Mouse (Mus musculus) central nervous system, embryonic 11.5 days (tissue): ENCODE results near the gene Olfr934. TPM values are rescaled to one million over a fixed set of nuclear protein-coding genes. Genes with fewer than 3 reads are reported as not detected.

Experiments used
- polyA plus RNA-seq: library from polyadenylated mRNA; depleted of rRNA; stranded (reverse); fragments of >200 nt; gene quantifications from 2 replicates; pipeline ENCODE4 v1.2.3, GENCODE M21; 2012; rRNA removed

The Olfr934 gene
- polyA plus RNA-seq: not detected in 2 replicates

DNA sequence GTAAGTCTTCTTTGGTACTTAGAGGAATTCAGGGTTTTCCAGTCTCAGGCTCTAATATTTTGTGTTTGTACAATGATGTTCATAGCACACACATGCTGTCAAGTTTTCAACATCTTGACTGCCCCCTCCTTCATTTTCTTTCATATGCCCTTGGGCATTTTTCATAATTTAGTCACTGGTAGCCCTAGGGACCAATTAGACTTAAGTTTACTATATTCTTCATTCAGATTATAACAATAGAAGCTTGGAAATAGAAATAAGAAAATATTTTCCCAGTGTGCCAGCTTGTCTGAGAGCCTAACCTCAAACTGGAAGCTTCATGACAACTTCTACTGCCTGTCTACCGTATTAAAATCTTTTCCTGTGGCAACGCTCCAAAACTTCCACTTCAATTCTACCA, at the start of gene Olfr934:
TSS of gene Olfr934 (minus strand) at position 101 of the 400 bp plus-strand sequence.

GRCm38 (mm10) chr9:39023277-39023676, 35.2 kb upstream of the Olfr934 start, which contains the start of gene Olfr146:
Gene Olfr146 (minus strand): TSS chr9:39023377.

GRCm38 (mm10) chr9:38999583-38999982, 11.5 kb upstream of the Olfr934 start, which contains the start of gene Olfr935:
Gene Olfr935 (minus strand): TSS chr9:38999683.

GRCm38 (mm10) chr9:38972013-38972412, 16.1 kb downstream of the Olfr934 start, which contains the start of gene Olfr933:
Gene Olfr933 (plus strand): TSS chr9:38972313.

Other genes starting within 250 kb of the Olfr934 start
- gene Olfr920, start 236.0 kb downstream of the Olfr934 start, polyA plus RNA-seq: 0.01 and 0.06 TPM in 2 replicates
- gene Olfr921, start 215.2 kb downstream of the Olfr934 start, polyA plus RNA-seq: not detected in 2 replicates
- not detected in 2 replicates for gene Olfr922, start 173.7 kb downstream of the Olfr934 start, polyA plus RNA-seq
- gene Olfr923, start 161.8 kb downstream of the Olfr934 start, polyA plus RNA-seq: not detected in 2 replicates
- gene Olfr924, start 143.9 kb downstream of the Olfr934 start, polyA plus RNA-seq: not detected in 2 replicates
- gene Olfr26, start 133.3 kb downstream of the Olfr934 start, polyA plus RNA-seq: not detected in 2 replicates
- gene Olfr926, start 111.2 kb downstream of the Olfr934 start, polyA plus RNA-seq: not detected in 2 replicates
- gene Olfr930, start 58.5 kb downstream of the Olfr934 start, polyA plus RNA-seq: not detected in 2 replicates
- not detected in 2 replicates for gene Olfr933, start 16.0 kb downstream of the Olfr934 start, polyA plus RNA-seq
- not detected in 2 replicates for gene Olfr935, start 11.4 kb upstream of the Olfr934 start, polyA plus RNA-seq
- gene Olfr146, start 35.1 kb upstream of the Olfr934 start, polyA plus RNA-seq: not detected in 2 replicates
- gene Olfr937, start 76.6 kb upstream of the Olfr934 start, polyA plus RNA-seq: not detected in 2 replicates
- not detected in 2 replicates for gene Olfr938, start 90.6 kb upstream of the Olfr934 start, polyA plus RNA-seq
- gene Olfr27, start 139.8 kb upstream of the Olfr934 start, polyA plus RNA-seq: not detected in 2 replicates
- not detected in 2 replicates for gene Olfr943, start 178.0 kb upstream of the Olfr934 start, polyA plus RNA-seq
- gene Olfr944, start 213.6 kb upstream of the Olfr934 start, polyA plus RNA-seq: not detected in 2 replicates